Mouse (Mus musculus) CH12.LX (cell line): ENCODE data around the gene Acot7. TPM values are rescaled to one million over a fixed set of nuclear protein-coding genes. Genes with fewer than 3 reads are reported as not detected.

Experiments used
- DNase-seq: peaks from one replicate; pipeline ENCODE4 v3.0.0-alpha.2; 2013; ENCODE audit errors: extremely low read depth
- H3K27ac ChIP-seq: 2 replicates; pipeline ENCODE4 v1.5.1; 2012; ENCODE audit warnings: low read depth, mild to moderate bottlenecking, control low read depth, moderate library complexity; ENCODE audit not compliant: insufficient read depth
- H3K27me3 ChIP-seq: replicated peaks from 2 replicates; pipeline ENCODE3; 2012; ENCODE audit warnings: inconsistent platforms
- H3K36me3 ChIP-seq, 2 experiments: replicated peaks in 1 of 2; 2 replicates each; pipeline versions ENCODE3 to v1.6.1; 2012; ENCODE audit warnings: inconsistent platforms in 1 of 2, low read length in 1 of 2, mild to moderate bottlenecking in 1 of 2, mixed read lengths in 1 of 2, moderate library complexity in 1 of 2; ENCODE audit not compliant: control insufficient read depth in 1 of 2, insufficient read depth in 1 of 2
- H3K4me1 ChIP-seq, 2 experiments: 2 replicates each; pipeline ENCODE4 v1.6.1; 2012; ENCODE audit warnings: inconsistent platforms in 1 of 2, moderate library complexity in 1 of 2; ENCODE audit not compliant: insufficient read depth in 2 of 2, control insufficient read depth in 1 of 2
- H3K4me2 ChIP-seq: 2 replicates; pipeline ENCODE4 v1.6.1; 2012; ENCODE audit warnings: low read depth, mild to moderate bottlenecking, control low read depth; ENCODE audit not compliant: poor library complexity, insufficient read depth, severe bottlenecking
- H3K4me3 ChIP-seq, 3 experiments: fragments of 150-350 bp in 1 of 3; sonication (generic) in 1 of 3; replicated peaks in 1 of 3; 2 replicates each; pipeline versions ENCODE3 to v1.5.1; 2011 to 2012; ENCODE audit warnings: low read depth in 2 of 3, low read length in 2 of 3, mild to moderate bottlenecking in 2 of 3, moderate library complexity in 2 of 3, control low read depth in 1 of 3, improper control_type of control experiment in 1 of 3, inconsistent platforms in 1 of 3, mixed read lengths in 1 of 3; ENCODE audit not compliant: poor library complexity in 1 of 3
- H3K79me2 ChIP-seq: replicated peaks from 2 replicates; pipeline ENCODE4 v1.6.1; 2012; ENCODE audit warnings: mild to moderate bottlenecking, moderate library complexity; ENCODE audit not compliant: control insufficient read depth, poor library complexity, insufficient read depth, severe bottlenecking; ENCODE audit errors: extremely low read depth
- H3K9ac ChIP-seq: 2 replicates; pipeline ENCODE4 v1.6.1; 2012; ENCODE audit warnings: low read depth, mild to moderate bottlenecking, control low read depth, moderate library complexity; ENCODE audit not compliant: insufficient read depth
- H3K9me3 ChIP-seq: replicated peaks from 2 replicates; pipeline ENCODE3; 2012; ENCODE audit warnings: low read length, inconsistent platforms, mixed read lengths
- CHD1 ChIP-seq: IDR thresholded peaks from 2 replicates; pipeline ENCODE4 v1.6.1; 2012; ENCODE audit warnings: low read depth, low read length, improper control_type of control experiment, inconsistent platforms
- CTCF ChIP-seq, 2 experiments: IDR thresholded peaks in 1 of 2; conservative IDR thresholded peaks in 1 of 2; 2 replicates each; pipeline ENCODE4 v1.5.1; 2011 to 2012; ENCODE audit warnings: low read depth in 2 of 2, low read length in 2 of 2, improper control_type of control experiment in 1 of 2, inconsistent platforms in 1 of 2, mild to moderate bottlenecking in 1 of 2, moderate library complexity in 1 of 2
- ELF1 ChIP-seq: IDR thresholded peaks from 2 replicates; pipeline ENCODE4 v1.6.1; 2014; ENCODE audit warnings: low read depth, mild to moderate bottlenecking, inconsistent platforms, low read length, improper control_type of control experiment
- EP300 ChIP-seq: IDR thresholded peaks from 2 replicates; pipeline ENCODE4 v1.6.1; 2011; ENCODE audit warnings: low read length, improper control_type of control experiment
- ETS1 ChIP-seq: conservative IDR thresholded peaks from 2 replicates; pipeline ENCODE4 v1.6.1; 2012; ENCODE audit warnings: low read depth, mild to moderate bottlenecking, inconsistent platforms, low read length, improper control_type of control experiment, moderate library complexity
- GABPA ChIP-seq: IDR thresholded peaks from 2 replicates; pipeline ENCODE4 v1.6.1; 2012; ENCODE audit warnings: low read depth, low read length, improper control_type of control experiment, inconsistent platforms; ENCODE audit not compliant: insufficient replicate concordance
- HCFC1 ChIP-seq: IDR thresholded peaks from 2 replicates; pipeline ENCODE4 v1.6.1; 2012; ENCODE audit warnings: low read depth, mild to moderate bottlenecking, inconsistent platforms, low read length, improper control_type of control experiment
- IRF4 ChIP-seq: IDR thresholded peaks from 2 replicates; pipeline ENCODE4 v1.6.1; 2014; ENCODE audit warnings: low read depth, mild to moderate bottlenecking, inconsistent platforms, low read length, improper control_type of control experiment
- JUN ChIP-seq: IDR thresholded peaks from 2 replicates; pipeline ENCODE4 v1.6.1; 2011; ENCODE audit warnings: low read depth, mild to moderate bottlenecking, low read length, improper control_type of control experiment, moderate library complexity; ENCODE audit not compliant: insufficient read depth
- JUND ChIP-seq: conservative IDR thresholded peaks from 2 replicates; pipeline ENCODE4 v1.6.1; 2011; ENCODE audit warnings: low read depth, low read length, improper control_type of control experiment
- KAT2A ChIP-seq: IDR thresholded peaks from 2 replicates; pipeline ENCODE4 v1.6.1; 2012; ENCODE audit warnings: low read length, improper control_type of control experiment, inconsistent platforms; ENCODE audit not compliant: insufficient replicate concordance
- MAFK ChIP-seq: IDR thresholded peaks from 2 replicates; pipeline ENCODE4 v1.6.1; 2011; ENCODE audit warnings: low read length, improper control_type of control experiment; ENCODE audit not compliant: insufficient replicate concordance
- MAX ChIP-seq: IDR thresholded peaks from 2 replicates; pipeline ENCODE4 v1.6.1; 2011; ENCODE audit warnings: low read length, improper control_type of control experiment
- MAZ ChIP-seq: IDR thresholded peaks from 2 replicates; pipeline ENCODE4 v1.6.1; 2012; ENCODE audit warnings: low read depth, mild to moderate bottlenecking, inconsistent platforms, low read length, improper control_type of control experiment, moderate library complexity
- MYC ChIP-seq: IDR thresholded peaks from 2 replicates; pipeline ENCODE4 v1.6.1; 2011; ENCODE audit warnings: low read depth, mild to moderate bottlenecking, improper control_type of control experiment, low read length
- NELFE ChIP-seq: IDR thresholded peaks from 2 replicates; pipeline ENCODE4 v1.6.1; 2011; ENCODE audit warnings: low read depth, low read length, improper control_type of control experiment
- NRF1 ChIP-seq: IDR thresholded peaks from 2 replicates; pipeline ENCODE4 v1.6.1; 2014; ENCODE audit warnings: low read depth, mild to moderate bottlenecking, inconsistent platforms, low read length, improper control_type of control experiment, moderate library complexity
- PAX5 ChIP-seq: IDR thresholded peaks from 2 replicates; pipeline ENCODE4 v1.6.1; 2012; ENCODE audit warnings: low read length, inconsistent platforms, mixed read lengths
- POLR2AphosphoS2 ChIP-seq: IDR thresholded peaks from 2 replicates; pipeline ENCODE4 v1.6.1; 2011; ENCODE audit warnings: low read depth, low read length, improper control_type of control experiment
- RAD21 ChIP-seq: IDR thresholded peaks from 2 replicates; pipeline ENCODE4 v1.6.1; 2011; ENCODE audit warnings: low read depth, mild to moderate bottlenecking, low read length, improper control_type of control experiment, moderate library complexity
- RCOR1 ChIP-seq: conservative IDR thresholded peaks from 2 replicates; pipeline ENCODE4 v1.6.1; 2012; ENCODE audit warnings: low read depth, mild to moderate bottlenecking, inconsistent platforms, low read length, improper control_type of control experiment
- SIN3A ChIP-seq: IDR thresholded peaks from 2 replicates; pipeline ENCODE4 v1.6.1; 2012; ENCODE audit warnings: low read length, improper control_type of control experiment, inconsistent platforms
- TCF12 ChIP-seq: IDR thresholded peaks from 2 replicates; pipeline ENCODE4 v1.6.1; 2014; ENCODE audit warnings: low read depth, mild to moderate bottlenecking, inconsistent platforms, low read length, improper control_type of control experiment
- USF2 ChIP-seq: conservative IDR thresholded peaks from 2 replicates; pipeline ENCODE4 v1.6.1; 2011; ENCODE audit warnings: low read depth, low read length, improper control_type of control experiment
- ZC3H11A ChIP-seq: IDR thresholded peaks from 2 replicates; pipeline ENCODE4 v1.6.1; 2012; ENCODE audit warnings: low read depth, mild to moderate bottlenecking, inconsistent platforms, low read length, improper control_type of control experiment
- ZKSCAN1 ChIP-seq: IDR thresholded peaks from 2 replicates; pipeline ENCODE4 v1.6.1; 2012; ENCODE audit warnings: low read depth, inconsistent platforms, low read length, improper control_type of control experiment, borderline replicate concordance
- ZMIZ1 ChIP-seq: IDR thresholded peaks from 2 replicates; pipeline ENCODE4 v1.6.1; 2012; ENCODE audit warnings: low read depth, mild to moderate bottlenecking, inconsistent platforms, low read length, improper control_type of control experiment
- dilution Hi-C: fragments of 300-500 bp; cut with MboI; formaldehyde crosslinking; loops from 2 replicates; pipeline ENCODE4 v1.14.3; 2020; ENCODE audit warnings: low sequenced_read_pairs; ENCODE audit not compliant: extremely low pct_unique_long_range_greater_than_20kb, extremely low pct_ligation_motif_present
- in situ Hi-C: fragments of 300-500 bp; cut with MboI; formaldehyde crosslinking; loops from 3 replicates; pipeline ENCODE4 v1.14.3; 2019; ENCODE audit warnings: low sequenced_read_pairs, low pct_ligation_motif_present, low pct_unique_long_range_greater_than_20kb, mixed read lengths
- polyA plus RNA-seq: library from polyadenylated mRNA; unstranded; fragments of >175 nt; gene quantifications from 2 replicates; pipeline ENCODE4 v1.2.1, GENCODE M21; 2012; ENCODE audit warnings: low read depth; ENCODE audit not compliant: insufficient read length
- total RNA-seq, 2 experiments: library from RNA; depleted of rRNA; stranded (reverse); fragments of 300-350 nt in 1 of 2; fragments of >200 nt in 1 of 2; gene quantifications; 2 replicates each; pipeline ENCODE4 v1.2.3; 2012 to 2014

Acot7 gene
- total and polyA plus RNA-seq, 3 experiments = 29.0 to 71.1 (median 61.6) TPM

DNA sequence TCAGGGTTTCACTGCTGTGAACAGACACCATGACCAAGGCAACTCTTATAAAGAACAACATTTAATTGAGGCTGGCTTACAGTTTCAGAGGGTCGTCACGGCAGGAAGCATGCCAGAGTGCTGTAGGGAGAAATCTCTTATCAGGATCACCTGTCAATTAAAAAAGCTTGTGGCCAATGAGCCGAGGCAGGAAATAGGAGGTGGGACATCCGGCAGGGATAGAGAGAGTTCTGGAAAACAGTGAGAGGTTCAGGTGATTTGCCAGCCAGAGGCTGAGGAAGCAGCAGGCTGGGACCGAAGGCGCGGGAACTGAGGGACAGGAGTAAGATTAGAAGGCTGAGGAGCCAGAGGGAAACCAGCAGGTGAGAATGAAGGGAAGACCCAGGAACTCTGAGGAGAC is 8.8 kb upstream of the Acot7 start:
- Histone ChIP-seq H3K4me3 (no peak overlapping the region), H3K4me2 (no peak overlapping the region), H3K27me3 (peaks cover 17% of the 10 kb centered on the region), H3K79me2 (no peaks in the 10 kb centered on the region), H3K9ac (no peak overlapping the region), H3K36me3 (no peaks in the 10 kb centered on the region), H3K4me1 (peaks cover 8 to 15% of the 10 kb centered on the region in 2 experiments), H3K27ac (no peak overlapping the region), H3K9me3 (peaks cover 11% of the 10 kb centered on the region)
- in situ Hi-C loops (no loop called here), dilution Hi-C loops (no loop called here)
- TF ChIP-seq HCFC1 (no peak), RAD21 (no peak), USF2 (no peak), SIN3A (no peak), GABPA (no peak), ZC3H11A (no peak), POLR2AphosphoS2 (no peak), NRF1 (no peak), JUND (no peak), ZMIZ1 (no peak), IRF4 (no peak), EP300 (no peak), MAX (no peak), NELFE (no peak), JUN (no peak), MAFK (no peak), TCF12 (no peak), RCOR1 (no peak), ELF1 (no peak)
- no peak for DNase-seq

GRCm38 (mm10) chr4:152170286-152170685 is 7.6 kb upstream of the Acot7 start:
- dilution Hi-C loops = no loop called here
- Histone ChIP-seq H3K4me3 (no peak overlapping the region), H3K9me3 (peaks cover 11% of the 10 kb centered on the region)

More at GRCm38 (mm10) chr4:152170286-152170685, 7.6 kb upstream of the Acot7 start:
- no peak for DNase-seq
- no peak for TF ChIP-seq PAX5
- TF ChIP-seq CHD1 = no peak
- TF ChIP-seq IRF4 = no peak
- no peak for TF ChIP-seq ZC3H11A
- TF ChIP-seq KAT2A = no peak
- no peak for TF ChIP-seq CTCF (conservative IDR thresholded peaks at IDR 0.05 in 1 of 2, IDR thresholded peaks at IDR 0.05 in 1 of 2; ENCODE audit: low read depth in 2 of 2, low read length in 2 of 2)
- no peak for TF ChIP-seq ZKSCAN1
- no peak for TF ChIP-seq ETS1
- TF ChIP-seq MAZ = no peak
- no peak for TF ChIP-seq MYC
- no peak for TF ChIP-seq JUND
- TF ChIP-seq TCF12 = no peak
- no peak for TF ChIP-seq JUN
- TF ChIP-seq GABPA = no peak
- no peak for TF ChIP-seq POLR2AphosphoS2
- TF ChIP-seq MAFK = no peak
- H3K79me2 ChIP-seq = no peaks in the 10 kb centered on the region
- in situ Hi-C loops = loop anchor here (5.0 to 10.0 kb wide), 2 partner anchors 122 to 265 kb away; partner anchors contain the start of gene Hes3
- H3K27me3 ChIP-seq = peaks cover 17% of the 10 kb centered on the region
- no peak overlapping the region for H3K9ac ChIP-seq
- H3K4me2 ChIP-seq = no peak overlapping the region
- peaks cover 6 to 9% of the 10 kb centered on the region in 2 experiments for H3K4me1 ChIP-seq
- H3K36me3 ChIP-seq = no peaks in the 10 kb centered on the region
- H3K27ac ChIP-seq = no peak overlapping the region
